Mouse (Mus musculus) adrenal gland, postnatal 25 days (tissue): ENCODE results near the gene Alx3. TPM values are rescaled to one million over a fixed set of nuclear protein-coding genes. Genes with fewer than 3 reads are reported as not detected.

ENCODE experiments used
- DNase-seq: peaks from one replicate; pipeline ENCODE4 v3.0.0; 2021; ENCODE audit warnings: mixed read lengths
- long read RNA-seq: library from polyadenylated mRNA; stranded (forward); transcript quantifications from one replicate; pipeline ENCODE4 v2.0.0, GENCODE M21; 2021
- total RNA-seq: library from RNA; stranded (reverse); gene quantifications from 2 replicates; pipeline ENCODE4 v1.2.3, GENCODE M21; 2021

The Alx3 gene
- not detected in 2 replicates for total RNA-seq
- long read RNA-seq = 0 reads

DNA sequence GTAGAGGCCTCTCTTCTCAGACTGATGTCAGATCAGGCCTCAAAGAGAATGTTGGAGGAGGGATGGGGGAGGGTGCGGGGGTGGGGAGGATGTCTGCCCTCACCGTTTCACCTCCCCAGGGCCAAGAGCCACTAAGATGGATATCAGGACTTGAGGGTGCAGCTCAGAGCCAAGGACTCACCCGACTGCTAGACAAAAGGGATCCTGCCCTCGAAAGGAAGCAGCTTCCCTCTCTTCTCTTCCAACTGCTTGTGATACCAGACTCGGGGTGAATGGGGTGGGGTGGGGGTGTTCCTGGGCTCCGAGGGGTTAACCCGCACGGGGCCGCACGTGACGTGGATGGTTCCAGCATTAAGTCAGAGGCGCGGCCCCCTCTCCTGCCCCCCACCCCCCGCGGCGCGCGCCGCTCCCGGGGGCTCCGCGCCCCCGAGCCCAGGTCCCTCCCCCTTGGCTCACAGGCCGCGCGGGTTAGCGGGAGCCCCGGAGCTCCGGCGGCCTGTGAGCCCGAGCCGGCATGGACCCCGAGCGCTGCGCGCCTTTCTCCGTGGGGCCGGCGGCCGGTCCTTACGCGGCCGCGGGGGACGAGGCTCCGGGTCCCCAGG lies at the start of gene Alx3:
TSS of gene Alx3 (plus strand) at position 370 of the 602 bp plus-strand sequence.
- DNase-seq = no peak

DNA sequence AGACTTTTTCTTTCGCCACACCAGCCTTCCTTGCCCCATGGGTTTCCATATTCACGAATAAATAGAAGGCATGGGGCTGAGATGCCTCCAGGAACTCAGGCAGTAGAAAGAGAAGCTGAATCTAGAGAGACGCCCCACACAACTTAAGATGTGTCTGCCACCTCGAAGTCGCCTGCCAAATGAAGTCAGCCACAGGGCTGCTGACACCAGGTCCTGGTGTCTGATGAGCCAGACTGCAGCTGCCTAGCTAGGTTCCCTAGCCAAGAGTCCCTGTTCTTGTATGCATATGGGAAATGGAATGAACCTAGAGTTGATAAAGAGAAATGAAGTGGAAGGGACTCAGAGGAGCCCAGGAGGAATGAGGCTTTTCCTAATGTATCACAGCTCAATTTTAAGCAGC lies 49.6 kb upstream of the Alx3 start:
- no peak for DNase-seq

DNA sequence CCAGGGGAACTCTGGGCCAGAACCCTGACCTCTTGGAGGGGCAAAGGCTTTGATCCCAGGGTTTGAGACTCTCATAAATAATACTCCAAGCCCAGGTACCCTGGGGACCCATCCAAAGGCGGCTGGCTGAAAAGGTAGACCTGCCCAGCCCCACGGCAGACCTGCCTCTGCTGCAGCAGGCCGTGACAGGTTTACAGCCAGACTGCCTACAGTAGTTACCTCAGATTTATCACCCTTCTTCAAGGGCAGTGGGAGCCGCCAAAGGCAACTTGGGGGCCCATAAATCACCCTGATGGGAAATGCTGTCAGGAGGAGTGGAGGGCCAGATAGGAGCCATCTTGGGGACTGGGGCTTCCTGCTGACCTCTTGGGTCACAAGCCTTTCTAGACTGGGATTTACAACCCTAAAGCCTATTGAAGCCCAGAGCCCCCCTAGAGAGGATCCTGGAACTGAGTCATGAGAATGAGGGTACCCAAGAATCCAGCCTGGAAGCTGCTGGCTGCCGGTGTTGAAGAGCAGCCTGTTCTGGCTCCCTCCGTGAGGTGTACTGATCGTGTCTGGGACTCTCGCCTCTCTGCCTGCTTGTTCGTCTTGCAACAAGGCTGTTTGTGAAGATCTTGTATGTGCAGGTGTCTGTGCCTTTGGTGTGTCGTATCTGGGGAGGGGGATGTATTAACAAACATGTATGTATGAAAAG lies 49.0 kb upstream of the Alx3 start:
- DNase-seq = no peak

- peak; percentile 30 for DNase-seq
These were observed 47.9 kb upstream of the Alx3 start for GRCm38 (mm10) chr3:107546956-107547355.

DNA sequence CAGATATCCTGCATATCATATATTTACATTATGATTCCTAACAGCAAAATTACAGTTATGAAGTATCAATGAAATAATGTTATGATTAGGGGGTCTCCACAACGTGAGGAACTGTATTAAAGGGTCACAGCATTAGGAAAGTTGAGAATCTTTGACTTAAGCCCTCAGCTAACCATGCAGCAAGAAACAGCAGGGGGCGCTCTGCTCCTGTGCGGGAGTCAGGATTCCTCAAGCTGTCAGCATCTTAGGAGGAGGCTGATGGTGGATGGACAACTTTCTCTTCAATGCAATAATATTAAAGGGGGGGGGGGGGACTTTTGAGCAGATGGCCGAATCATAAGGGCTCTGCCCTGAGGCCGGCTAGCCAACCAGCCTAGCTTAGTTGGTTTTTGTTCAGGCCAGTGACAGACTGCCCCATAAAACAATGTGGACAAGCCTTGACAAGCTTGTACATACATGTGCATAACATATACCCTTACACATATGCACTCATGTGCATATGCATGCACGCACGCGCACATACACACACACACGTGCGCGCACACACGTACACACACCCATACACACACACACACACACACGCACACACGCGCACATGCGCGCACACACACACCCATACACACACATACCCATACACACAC lies 44.3 kb upstream of the Alx3 start:
- DNase-seq = peak; percentile 77

DNA sequence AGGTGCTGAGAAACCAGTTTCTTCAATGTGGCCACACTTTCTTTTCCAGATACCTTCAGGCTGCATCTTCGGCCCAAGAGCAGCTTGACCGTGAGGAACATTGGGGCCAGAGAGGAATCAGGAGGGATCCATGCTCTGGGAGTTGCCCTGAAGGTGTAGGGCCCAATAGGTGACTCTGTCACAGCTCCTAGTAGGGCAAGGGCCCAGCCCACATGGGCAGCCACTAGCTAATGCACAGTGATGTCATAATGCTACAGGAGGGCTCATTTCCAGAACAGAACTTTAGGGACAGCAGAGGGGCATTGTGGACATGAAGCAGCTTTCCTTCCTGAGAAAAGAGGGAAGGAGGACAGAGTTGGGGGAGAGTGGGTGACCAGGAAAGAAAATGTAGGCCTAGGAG lies 40.0 kb upstream of the Alx3 start, which contains the start of gene Ubl4b:
TSS of gene Ubl4b (minus strand) at position 232 of the 400 bp plus-strand sequence.
- no peak for DNase-seq

DNA sequence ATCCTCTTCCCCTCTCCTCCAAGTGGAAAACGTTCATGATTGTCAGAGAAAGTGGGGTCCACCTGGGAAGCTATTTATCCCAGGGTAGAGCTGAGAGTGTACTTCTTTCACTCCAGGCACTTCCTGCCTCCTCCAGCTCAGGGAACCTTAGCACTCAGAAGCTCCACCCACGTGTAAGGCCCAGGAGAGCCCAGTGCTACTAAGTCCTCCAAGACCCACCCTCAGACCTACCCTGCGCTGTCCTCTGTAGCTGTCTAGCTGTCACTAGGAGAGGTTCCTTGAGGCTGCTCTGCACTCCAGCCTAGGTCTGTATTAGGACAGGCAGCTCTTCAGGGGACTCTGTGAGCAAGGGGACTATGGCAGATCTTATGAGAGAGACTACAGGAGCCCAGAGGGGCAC lies 36.1 kb upstream of the Alx3 start:
- no peak for DNase-seq

GRCm38 (mm10) chr3:107559183-107559582 lies 35.6 kb upstream of the Alx3 start:
- DNase-seq = peak; percentile 71

DNA sequence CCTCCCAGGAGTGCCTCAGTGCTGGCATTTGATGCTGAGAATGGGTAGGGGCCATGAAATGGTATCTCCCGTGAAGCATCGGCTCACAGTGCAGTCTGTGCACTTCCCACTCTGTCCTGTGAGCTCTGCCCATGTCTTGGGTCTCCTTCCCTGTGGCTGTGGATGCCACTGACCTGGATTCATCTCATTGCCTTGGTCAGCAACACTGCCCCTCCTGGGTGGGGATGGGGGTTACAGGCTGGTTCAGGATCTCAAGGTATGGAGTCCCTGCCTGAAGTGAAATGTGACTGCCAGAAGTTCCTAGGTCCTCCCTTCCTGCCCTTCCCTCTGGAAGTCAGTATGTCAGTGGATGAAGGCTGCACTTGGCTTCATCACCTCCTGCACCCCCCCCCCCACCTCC lies 32.7 kb upstream of the Alx3 start:
- no peak for DNase-seq

GRCm38 (mm10) chr3:107562591-107562990 lies 32.2 kb upstream of the Alx3 start:
- DNase-seq = no peak

DNA sequence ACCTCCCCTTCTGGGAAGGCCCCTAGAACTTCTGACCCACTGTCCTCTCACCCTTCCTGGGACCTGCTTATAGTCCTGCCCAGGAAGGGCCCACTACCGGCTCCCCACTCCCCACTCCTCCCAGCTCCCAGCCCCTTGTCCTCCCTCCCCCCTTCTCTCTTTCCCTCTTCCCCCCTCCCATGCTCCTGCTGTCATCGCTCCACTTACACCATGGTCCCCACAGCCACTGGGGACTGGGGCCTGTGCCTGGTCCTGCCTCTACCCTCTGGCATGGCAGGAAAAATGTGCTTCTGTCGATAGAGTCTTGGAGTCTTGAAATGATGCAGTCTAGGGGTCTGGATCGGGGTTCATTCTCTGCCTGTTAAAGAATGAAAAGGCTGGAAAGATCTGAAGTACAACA lies 31.0 kb upstream of the Alx3 start:
- DNase-seq = no peak

GRCm38 (mm10) chr3:107565331-107565730 lies 29.5 kb upstream of the Alx3 start:
- DNase-seq = no peak

GRCm38 (mm10) chr3:107567766-107568165 lies 27.1 kb upstream of the Alx3 start:
- DNase-seq = no peak

- no peak for DNase-seq
These were observed 26.1 kb upstream of the Alx3 start for GRCm38 (mm10) chr3:107568721-107569120.

DNA sequence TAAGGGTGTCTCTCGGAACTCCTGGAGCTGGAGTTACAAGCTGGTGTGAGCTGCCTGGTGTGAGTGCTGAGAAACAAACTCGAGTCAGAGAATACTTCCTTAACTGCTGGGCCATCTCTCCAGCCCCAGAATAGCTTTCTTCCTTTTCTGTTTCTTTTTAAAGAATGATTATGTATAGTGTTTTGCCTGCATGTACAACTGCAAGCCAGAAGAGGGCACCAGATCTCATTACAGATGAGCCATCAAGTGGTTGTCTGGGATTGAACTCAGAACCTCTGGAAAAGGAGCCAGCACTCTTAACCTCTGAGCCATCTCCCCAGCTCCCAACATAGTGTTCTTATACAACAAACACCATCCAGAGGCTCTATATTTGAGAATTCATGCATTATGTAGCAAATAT lies 23.6 kb upstream of the Alx3 start:
- DNase-seq = no peak

- no peak for DNase-seq
These were observed 18.0 kb upstream of the Alx3 start for GRCm38 (mm10) chr3:107576807-107577206.

- DNase-seq = no peak
These were observed 16.9 kb upstream of the Alx3 start for GRCm38 (mm10) chr3:107577810-107578390.

- peak; percentile 45 for DNase-seq
These were observed 15.4 kb upstream of the Alx3 start for GRCm38 (mm10) chr3:107579466-107579865.

GRCm38 (mm10) chr3:107581103-107582010 lies 13.5 kb upstream of the Alx3 start:
- no peak for DNase-seq

GRCm38 (mm10) chr3:107582130-107582874 lies 12.5 kb upstream of the Alx3 start:
- DNase-seq = no peak
